Mouse (Mus musculus) retina, postnatal 1 day (tissue): Measurements from ENCODE around the gene Cntnap2.

Experiments used
- DNase-seq: peaks from one replicate; pipeline ENCODE4 v3.0.0-alpha.2; 2012

Gene Cntnap2

GRCm38 (mm10) chr6:46704293-46705170 lies 1645.4 kb downstream of the Cntnap2 start:
- DNase-seq = peak; percentile 8

GRCm38 (mm10) chr6:46705926-46706325 lies 1646.8 kb downstream of the Cntnap2 start:
- DNase-seq = no peak

- DNase-seq = no peak
Observed at GRCm38 (mm10) chr6:46716576-46716975, 1657.4 kb downstream of the Cntnap2 start.

- no peak for DNase-seq
Observed at GRCm38 (mm10) chr6:46733794-46734193, 1674.6 kb downstream of the Cntnap2 start.

GRCm38 (mm10) chr6:46748448-46748847 lies 1689.3 kb downstream of the Cntnap2 start:
- DNase-seq = no peak

GRCm38 (mm10) chr6:46763481-46763880 lies 1704.3 kb downstream of the Cntnap2 start:
- peak; percentile 59 for DNase-seq

- no peak for DNase-seq
Observed at GRCm38 (mm10) chr6:46774529-46774928, 1715.4 kb downstream of the Cntnap2 start.

GRCm38 (mm10) chr6:46802264-46803110 lies 1743.3 kb downstream of the Cntnap2 start:
- no peak for DNase-seq

- DNase-seq = no peak
Observed at GRCm38 (mm10) chr6:46856635-46857034, 1797.5 kb downstream of the Cntnap2 start.

- DNase-seq = no peak
Observed at GRCm38 (mm10) chr6:46861076-46861475, 1801.9 kb downstream of the Cntnap2 start.

GRCm38 (mm10) chr6:46866317-46866716 lies 1807.2 kb downstream of the Cntnap2 start:
- DNase-seq = no peak

GRCm38 (mm10) chr6:46886230-46886629 lies 1827.1 kb downstream of the Cntnap2 start:
- DNase-seq = no peak

- no peak for DNase-seq
Observed at GRCm38 (mm10) chr6:46909167-46909566, 1850.0 kb downstream of the Cntnap2 start.

- no peak for DNase-seq
Observed at GRCm38 (mm10) chr6:46918701-46919274, 1859.6 kb downstream of the Cntnap2 start.

GRCm38 (mm10) chr6:46919973-46920372 lies 1860.8 kb downstream of the Cntnap2 start:
- no peak for DNase-seq

- DNase-seq = no peak
Observed at GRCm38 (mm10) chr6:46924709-46925108, 1865.6 kb downstream of the Cntnap2 start.

- DNase-seq = peak; percentile 8
Observed at GRCm38 (mm10) chr6:46945703-46946102, 1886.5 kb downstream of the Cntnap2 start.

- DNase-seq = peak; percentile 82
Observed at GRCm38 (mm10) chr6:46961022-46961686, 1902.0 kb downstream of the Cntnap2 start.

GRCm38 (mm10) chr6:46963261-46963660 lies 1904.1 kb downstream of the Cntnap2 start:
- DNase-seq = no peak

- no peak for DNase-seq
Observed at GRCm38 (mm10) chr6:46963693-46964092, 1904.5 kb downstream of the Cntnap2 start.

- DNase-seq = no peak
Observed at GRCm38 (mm10) chr6:46972640-46973039, 1913.5 kb downstream of the Cntnap2 start.

- DNase-seq = no peak
Observed at GRCm38 (mm10) chr6:46996010-46996602, 1936.9 kb downstream of the Cntnap2 start.
